ENCODE assay signal across 18 mouse cellular contexts in the genomic region with DNA sequence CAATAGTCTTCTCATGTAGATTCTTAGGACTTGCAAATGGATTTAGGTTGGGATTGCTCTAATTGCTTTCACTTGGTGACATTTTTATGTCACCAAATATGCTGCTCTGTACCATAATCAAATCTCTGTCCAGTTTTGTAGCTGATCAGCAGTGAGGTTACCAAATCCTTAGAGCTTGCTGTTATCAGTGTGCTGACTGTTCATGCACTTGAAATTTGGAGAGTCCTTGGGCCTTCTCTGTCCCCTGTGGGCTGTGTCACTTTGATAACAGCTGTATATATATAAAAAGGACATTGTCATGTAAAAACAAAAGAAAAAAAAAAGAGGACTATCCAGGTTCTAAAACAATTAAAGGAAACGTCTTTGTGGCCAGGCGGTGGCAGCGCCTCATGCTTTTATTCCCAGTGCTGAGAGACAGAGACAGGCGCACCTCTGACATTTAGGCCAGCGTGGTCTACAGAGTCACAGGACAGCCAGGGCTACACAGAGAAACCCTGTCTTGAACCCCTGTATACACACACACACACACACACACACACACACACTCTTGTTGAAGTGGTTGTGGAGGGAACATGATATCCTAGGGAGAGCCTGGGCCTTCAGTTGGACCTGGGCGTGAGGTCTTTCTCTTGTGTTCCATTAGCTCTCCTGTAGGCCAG. TPM values are rescaled to one million over a fixed set of nuclear protein-coding genes. Genes with fewer than 3 reads are reported as not detected.
DNase-seq lines count a peak whose midpoint lies in the region; ATAC-seq and TF ChIP-seq lines count a peak whose summit lies in the region.
"Had no signal": no experiment of that assay in that cellular context is flagged by ENCODE, and none has a peak within 500 bp of the region (broad histone marks: within the 10 kb centered on the region; RNA-seq: fewer than 3 reads in every experiment).

No protein-coding gene starts in this region.

- peak overlapping the region; percentile 33 for H3K4me2 ChIP-seq in heart, embryonic 14.5 days (ENCODE audit: low read length)
- H3K4me2 ChIP-seq in liver, embryonic 14.5 days (ENCODE audit: low read depth), result no peak overlapping the region; the same call in 1 of the 2 replicates
- no peak overlapping the region for H3K4me2 ChIP-seq in forebrain, postnatal 0 days (ENCODE audit: low read depth)
- H3K4me2 ChIP-seq: forebrain, embryonic 12.5 days; lung, embryonic 14.5 days; midbrain, embryonic 13.5 days; stomach, embryonic 15.5 days had no signal

- 50% methylated on average over 6 of the region's 6 CpGs for WGBS in heart, embryonic 14.5 days
- WGBS in liver, adult 2 months, result 76% methylated on average over 6 of the region's 6 CpGs
- 49% methylated on average over 6 of the region's 6 CpGs for WGBS in liver, embryonic 14.5 days (ENCODE audit: insufficient replicate concordance)
- 77% methylated on average over 6 of the region's 6 CpGs for WGBS in forebrain, postnatal 0 days

- TF ChIP-seq POLR2A in liver, adult 2 months (IDR thresholded peaks at IDR 0.05; ENCODE audit: extremely low read depth, insufficient read depth, low read length), result no peak

- peaks cover 21% of the 10 kb centered on the region for H3K79me2 ChIP-seq in liver, adult 2 months (ENCODE audit: control insufficient read depth, insufficient read depth, low read length)

- H3K9me3 ChIP-seq in heart, embryonic 14.5 days (ENCODE audit: control insufficient read depth, low read length), result no peaks in the 10 kb centered on the region
- no peaks in the 10 kb centered on the region for H3K9me3 ChIP-seq in G1E (replicated peaks)
- H3K9me3 ChIP-seq in liver, embryonic 14.5 days (ENCODE audit: control insufficient read depth, low read length), result no peaks in the 10 kb centered on the region
- H3K9me3 ChIP-seq in forebrain, postnatal 0 days (ENCODE audit: low read length), result no peaks in the 10 kb centered on the region
- H3K9me3 ChIP-seq: forebrain, embryonic 12.5 days; midbrain, embryonic 13.5 days; stomach, embryonic 15.5 days had no signal

- TF ChIP-seq CTCF in liver, adult 2 months (IDR thresholded peaks at IDR 0.05; ENCODE audit: low read depth, low read length), result no peak
- no peak for TF ChIP-seq CTCF in G1E (IDR thresholded peaks at IDR 0.05; ENCODE audit: low read depth, low read length)
- TF ChIP-seq CTCF in liver, embryonic 14.5 days (IDR thresholded peaks at IDR 0.05; ENCODE audit: low read depth), result no peak
- no peak for TF ChIP-seq CTCF in forebrain, postnatal 0 days (IDR thresholded peaks at IDR 0.05; ENCODE audit: low read depth)

- no peaks in the 10 kb centered on the region for H3K27me3 ChIP-seq in heart, embryonic 14.5 days (ENCODE audit: control insufficient read depth, insufficient read depth, low read length)
- no peaks in the 10 kb centered on the region for H3K27me3 ChIP-seq in liver, adult 2 months (ENCODE audit: control insufficient read depth, insufficient read depth, low read length)
- no peaks in the 10 kb centered on the region for H3K27me3 ChIP-seq in G1E (ENCODE audit: insufficient read depth, low read length)
- H3K27me3 ChIP-seq in liver, embryonic 14.5 days (ENCODE audit: control insufficient read depth, insufficient read depth, low read length), result no peaks in the 10 kb centered on the region
- H3K27me3 ChIP-seq in forebrain, postnatal 0 days (ENCODE audit: insufficient read depth, low read length), result no peaks in the 10 kb centered on the region
- H3K27me3 ChIP-seq: forebrain, embryonic 12.5 days; midbrain, embryonic 13.5 days; stomach, embryonic 15.5 days had no signal

- peaks cover 8 to 28% of the 10 kb centered on the region in 2 experiments for H3K4me1 ChIP-seq in heart, embryonic 14.5 days (ENCODE audit: control insufficient read depth in 2 of 2, insufficient read depth in 2 of 2, low read length in 2 of 2)
- H3K4me1 ChIP-seq in liver, adult 2 months (ENCODE audit: control insufficient read depth, insufficient read depth, low read length), result no peaks in the 10 kb centered on the region; the same call in 1 of the 2 replicates
- peaks cover 12% of the 10 kb centered on the region for H3K4me1 ChIP-seq in G1E (ENCODE audit: insufficient read depth, low read depth, low read length)
- H3K4me1 ChIP-seq in liver, embryonic 14.5 days (replicated peaks; ENCODE audit: control insufficient read depth in 2 of 2, insufficient read depth in 2 of 2, low read length in 1 of 2), result peaks cover 30% of the 10 kb centered on the region in 2 experiments
- peaks cover 8% of the 10 kb centered on the region for H3K4me1 ChIP-seq in forebrain, postnatal 0 days (ENCODE audit: insufficient read depth)
- H3K4me1 ChIP-seq: stomach, embryonic 15.5 days had no signal

- no peaks in the 10 kb centered on the region for H3K36me3 ChIP-seq in heart, embryonic 14.5 days (ENCODE audit: control insufficient read depth, insufficient read depth, low read length)
- no peaks in the 10 kb centered on the region for H3K36me3 ChIP-seq in liver, adult 2 months (ENCODE audit: control insufficient read depth, insufficient read depth, low read length)
- peaks cover 40% of the 10 kb centered on the region for H3K36me3 ChIP-seq in G1E (replicated peaks)
- no peaks in the 10 kb centered on the region for H3K36me3 ChIP-seq in liver, embryonic 14.5 days (replicated peaks; ENCODE audit: control insufficient read depth, insufficient read depth, low read depth)
- H3K36me3 ChIP-seq in forebrain, postnatal 0 days (ENCODE audit: insufficient read depth), result no peaks in the 10 kb centered on the region
- H3K36me3 ChIP-seq: forebrain, embryonic 12.5 days; midbrain, embryonic 13.5 days; stomach, embryonic 15.5 days had no signal

- 0 out of 2 replicates have a peak overlapping the region, but pooled peaks have one; percentile 31 for H3K9ac ChIP-seq in heart, embryonic 14.5 days (ENCODE audit: low read length)
- no peak overlapping the region for H3K9ac ChIP-seq in liver, adult 2 months (ENCODE audit: low read depth, low read length)
- H3K9ac ChIP-seq in liver, embryonic 14.5 days (replicated peaks), result no peak overlapping the region
- no peak overlapping the region for H3K9ac ChIP-seq in forebrain, postnatal 0 days
- H3K9ac ChIP-seq: forebrain, embryonic 12.5 days; lung, embryonic 14.5 days; midbrain, embryonic 13.5 days; stomach, embryonic 15.5 days had no signal

- no peak for ATAC-seq in heart, embryonic 14.5 days (ENCODE audit: insufficient number of reproducible peaks, insufficient read depth, low FRiP score, low read depth)
- ATAC-seq in G1E (ENCODE audit: extremely low read depth, insufficient number of reproducible peaks, low FRiP score, poor library complexity, severe bottlenecking), result peak; percentile 11; the same call in 1 of the 2 replicates
- ATAC-seq in liver, embryonic 14.5 days (ENCODE audit: insufficient read depth), result no peak
- no peak for ATAC-seq in forebrain, postnatal 0 days
- ATAC-seq: midbrain, embryonic 13.5 days had no signal

- H3K4me3 ChIP-seq in heart, embryonic 14.5 days (ENCODE audit: control insufficient read depth in 1 of 2, insufficient read depth in 1 of 2, low read depth in 1 of 2, low read length in 2 of 2), result no peak overlapping the region
- H3K4me3 ChIP-seq in liver, adult 2 months (ENCODE audit: insufficient read depth, low read depth, low read length), result no peak overlapping the region
- no peak overlapping the region for H3K4me3 ChIP-seq in G1E (ENCODE audit: low read depth, low read length)
- H3K4me3 ChIP-seq in liver, embryonic 14.5 days (ENCODE audit: insufficient read depth in 1 of 2, low read depth in 2 of 2, low read length in 2 of 2), result no peak overlapping the region
- H3K4me3 ChIP-seq in forebrain, postnatal 0 days (ENCODE audit: low read depth, low read length), result no peak overlapping the region
- H3K4me3 ChIP-seq: forebrain, embryonic 12.5 days; midbrain, embryonic 13.5 days; stomach, embryonic 15.5 days had no signal

- TF ChIP-seq EP300 in liver, embryonic 14.5 days (IDR thresholded peaks at IDR 0.05; ENCODE audit: low read depth), result 0 out of 2 replicates have a peak, but pooled peaks have one; percentile 26

- H3K27ac ChIP-seq in heart, embryonic 14.5 days (replicated peaks in 1 of 2; ENCODE audit: control insufficient read depth in 1 of 2, insufficient read depth in 1 of 2, low read depth in 2 of 2, low read length in 2 of 2), result peak overlapping the region; percentile 70 to 74
- peak overlapping the region; percentile 50 for H3K27ac ChIP-seq in liver, adult 2 months (replicated peaks; ENCODE audit: insufficient read depth, low read depth, low read length)
- no peak overlapping the region for H3K27ac ChIP-seq in liver, embryonic 14.5 days
- H3K27ac ChIP-seq in forebrain, postnatal 0 days (ENCODE audit: low read depth, low read length), result no peak overlapping the region
- H3K27ac ChIP-seq: forebrain, embryonic 12.5 days; midbrain, embryonic 13.5 days; stomach, embryonic 15.5 days had no signal

- no peak for DNase-seq in heart, postnatal 4 days
- no peak for DNase-seq in liver, adult 2 months (ENCODE audit: extremely low read depth, low read depth, low spot score)
- DNase-seq in liver (no peak), G1E (ENCODE audit: low spot score) (no peak)
- DNase-seq in liver, embryonic 14.5 days (ENCODE audit: low read depth in 3 of 3, low spot score in 3 of 3), result no peak
- no peak for DNase-seq in forebrain, postnatal 0 days
- DNase-seq in gastrocnemius, postnatal 4 days (ENCODE audit: low spot score in 2 of 2), result no peak
- DNase-seq: adrenal gland, postnatal 10 days; B cell, adult 2 months; cerebellum, adult 8-10 months; embryo, embryonic 11 days; layer of hippocampus, postnatal 36 days; spleen, adult 18-20 months had no signal

RNA-seq across cellular contexts. Expression of a gene that starts 5.4 kb away (rescaled TPM):
- 4.4 and 4.7 TPM in 2 replicates for polyA plus RNA-seq in heart, embryonic 14.5 days (2014; fragmentation: Nextera tagmentation; extraction: Ambion mirVana)
- 10 to 100 TPM; 19.0 to 20.8 TPM for total RNA-seq in heart, postnatal 4 days (2021)
- 4.0 and 6.1 TPM in 2 replicates for total RNA-seq in liver, adult 2 months (2014; rRNA removed)
- 4.6 and 4.7 TPM in 2 replicates for polyA plus RNA-seq in liver, adult 2 months (2012; rRNA removed)
- total RNA-seq in G1E (2014; fragmentation: Nextera tagmentation), result 26.1 and 29.0 TPM in 2 replicates
- 10.6 and 11.7 TPM in 2 replicates for total RNA-seq in G1E (2017)
- 8.5 and 9.3 TPM in 2 replicates for polyA plus RNA-seq in G1E (2012)
- polyA plus RNA-seq in liver, embryonic 14.5 days (2012; rRNA removed), result 2.4 and 2.9 TPM in 2 replicates
- polyA plus RNA-seq in liver, embryonic 14.5 days (2014; fragmentation: Nextera tagmentation; extraction: Ambion mirVana), result 1.5 and 1.7 TPM in 2 replicates
- total RNA-seq in forebrain, postnatal 0 days (2014; rRNA removed), result 56.2 and 63.9 TPM in 2 replicates
- 6.1 and 7.4 TPM in 2 replicates for polyA plus RNA-seq in forebrain, postnatal 0 days (2015; fragmentation: Nextera tagmentation; extraction: Ambion mirVana)
- 10 to 100 TPM; 13.8 to 15.0 TPM for total RNA-seq in gastrocnemius, postnatal 4 days (2021)

Comparison
In these comparisons a context has a peak if more than half of its experiments do, and no peak if none do; other contexts are left out.
1. H3K27ac ChIP-seq: peak in heart, embryonic 14.5 days (2 of 2) and liver, adult 2 months (single experiment); none in liver, embryonic 14.5 days (single experiment) and forebrain, postnatal 0 days (single experiment).